Mouse (Mus musculus) ES-E14 (cell line): ENCODE measurements around the gene Zdhhc17.

Experiments
- CHD2 ChIP-seq: IDR thresholded peaks from 2 replicates; pipeline ENCODE4 v1.6.1; 2014; ENCODE audit warnings: mild to moderate bottlenecking, low read depth, low read length, inconsistent platforms
- HCFC1 ChIP-seq: IDR thresholded peaks from 2 replicates; pipeline ENCODE4 v1.6.1; 2012; ENCODE audit warnings: low read length, inconsistent platforms, borderline replicate concordance; ENCODE audit not compliant: insufficient read depth
- MAFK ChIP-seq: IDR thresholded peaks from 2 replicates; pipeline ENCODE4 v1.6.1; 2014; ENCODE audit warnings: mild to moderate bottlenecking, low read depth, low read length, inconsistent platforms; ENCODE audit not compliant: insufficient read depth
- ZC3H11A ChIP-seq: IDR thresholded peaks from 2 replicates; pipeline ENCODE4 v1.6.1; 2012; ENCODE audit warnings: low read depth, mild to moderate bottlenecking, inconsistent platforms, low read length, borderline replicate concordance
- ZNF384 ChIP-seq: IDR thresholded peaks from 2 replicates; pipeline ENCODE4 v1.6.1; 2012; ENCODE audit warnings: low read depth, low read length, inconsistent platforms

DNA sequence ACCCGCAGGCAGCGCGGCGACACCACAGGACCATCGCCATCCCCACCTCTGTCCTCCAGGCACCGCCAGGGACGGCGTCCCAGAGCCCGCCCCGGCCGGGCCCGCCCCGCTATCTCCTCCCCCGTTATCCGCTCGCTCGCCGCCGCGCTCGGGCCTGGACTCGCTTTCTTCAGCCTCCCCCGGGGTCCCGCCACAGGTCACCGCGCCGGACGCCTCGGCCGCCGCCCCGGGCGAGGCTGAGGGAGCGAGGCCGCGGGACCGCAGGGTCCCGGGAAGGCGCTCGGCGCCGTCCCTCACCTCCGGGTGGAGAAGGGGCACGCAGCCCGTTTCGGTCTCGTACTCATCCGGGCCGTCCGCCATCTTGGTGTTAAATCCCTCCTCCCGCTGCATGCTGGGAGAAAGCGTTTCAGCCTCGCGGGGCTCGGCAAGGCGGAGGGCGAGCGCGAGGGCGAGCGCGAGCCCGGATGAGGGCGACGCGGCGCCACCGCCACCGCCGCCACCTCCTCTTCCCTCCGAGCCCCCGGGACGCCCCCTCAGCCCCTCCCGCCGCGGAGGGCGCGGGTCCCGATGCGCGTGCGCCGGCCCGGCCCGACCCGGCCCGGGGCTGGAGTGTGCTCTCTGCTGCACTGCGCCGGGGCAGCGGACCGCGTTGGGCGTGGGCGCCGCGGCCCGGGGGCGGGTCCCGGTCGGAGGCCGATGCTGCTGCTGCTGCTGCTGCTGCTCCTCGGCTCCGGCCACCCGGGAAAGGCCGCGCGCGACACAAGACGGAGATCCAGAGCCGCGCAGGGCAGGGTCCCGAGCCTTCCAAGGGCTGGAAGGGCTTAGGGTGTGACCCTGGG, at the start of gene Zdhhc17:
- no peak for TF ChIP-seq ZC3H11A
- TF ChIP-seq MAFK: no peak
- 0 out of 2 replicates have a peak, but pooled peaks have one; percentile 43 for TF ChIP-seq CHD2
- peak; percentile 65; the same call in 1 of the 2 replicates for TF ChIP-seq HCFC1
- no peak for TF ChIP-seq ZNF384
